Mouse (Mus musculus) kidney, postnatal 14 days (tissue): ENCODE measurements at regions not wholly inside any gene's neighbourhood (a gene's known extent, or its start where the extent isn't known, plus 50 kb on each side); places are given as distances from the start of the nearest gene placed in this dataset.

Source experiments
- DNase-seq: peaks from one replicate; pipeline ENCODE4 v3.0.0; 2022; ENCODE audit warnings: mixed read lengths

DNA sequence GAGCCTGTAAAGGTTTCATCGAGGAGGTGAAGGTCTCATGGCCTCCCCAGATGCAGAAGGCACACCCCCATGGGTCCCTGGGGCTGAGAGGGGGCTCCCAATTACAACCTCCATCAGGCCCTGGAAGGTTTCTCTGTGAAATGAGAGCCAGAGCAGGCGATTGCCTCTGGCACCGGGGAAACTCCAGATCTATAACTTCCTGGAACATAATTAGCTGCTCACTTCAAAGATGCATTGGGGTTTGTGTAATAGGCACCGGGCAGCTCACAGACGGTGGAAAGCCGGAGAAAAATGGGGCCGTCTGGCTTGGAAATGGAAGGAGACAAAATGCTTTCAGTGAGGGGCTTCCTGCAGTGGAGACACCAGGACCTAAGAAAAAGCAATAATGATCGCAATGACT, 151.2 kb upstream of the Mvb12b start:
- DNase-seq: no peak

DNA sequence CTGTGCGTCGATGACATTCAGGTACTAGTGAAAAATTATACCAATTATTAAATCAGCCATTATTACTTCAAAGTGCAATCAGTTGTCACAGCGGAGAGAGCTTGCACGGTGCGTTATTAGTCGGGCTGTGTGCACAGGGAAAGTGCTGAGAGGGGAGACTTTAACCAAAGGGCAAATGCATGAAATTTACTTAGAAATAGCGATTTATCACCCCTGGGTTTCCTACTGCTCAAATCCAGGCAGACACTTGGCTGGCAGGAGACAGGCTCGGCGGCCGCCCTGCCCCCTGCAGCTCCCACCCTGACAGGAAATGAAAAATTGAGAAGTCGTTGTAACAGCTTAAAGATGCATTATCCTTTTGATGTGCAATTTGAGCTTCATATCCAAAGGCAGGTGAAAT, 145.5 kb upstream of the Mvb12b start:
- no peak for DNase-seq

DNA sequence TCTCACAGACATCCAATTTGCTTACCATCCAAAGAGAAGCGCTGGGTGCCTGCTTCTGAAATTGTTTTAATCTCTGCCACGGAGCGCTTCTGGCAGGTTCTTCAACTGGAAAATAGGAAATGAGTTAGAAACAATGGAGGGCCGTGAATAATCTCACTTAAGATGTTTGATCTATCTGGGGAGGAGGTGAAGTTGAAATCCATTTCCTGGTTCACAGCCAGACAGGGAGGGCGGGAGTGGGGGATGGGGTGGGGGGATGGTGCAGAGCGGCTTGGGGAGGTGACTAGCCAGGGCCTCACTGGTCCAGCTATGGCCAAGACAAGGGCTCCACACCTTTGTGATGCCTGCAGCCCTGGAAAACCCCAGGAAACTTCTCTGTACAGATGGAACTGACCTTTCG, 143.7 kb upstream of the Mvb12b start:
- no peak for DNase-seq

DNA sequence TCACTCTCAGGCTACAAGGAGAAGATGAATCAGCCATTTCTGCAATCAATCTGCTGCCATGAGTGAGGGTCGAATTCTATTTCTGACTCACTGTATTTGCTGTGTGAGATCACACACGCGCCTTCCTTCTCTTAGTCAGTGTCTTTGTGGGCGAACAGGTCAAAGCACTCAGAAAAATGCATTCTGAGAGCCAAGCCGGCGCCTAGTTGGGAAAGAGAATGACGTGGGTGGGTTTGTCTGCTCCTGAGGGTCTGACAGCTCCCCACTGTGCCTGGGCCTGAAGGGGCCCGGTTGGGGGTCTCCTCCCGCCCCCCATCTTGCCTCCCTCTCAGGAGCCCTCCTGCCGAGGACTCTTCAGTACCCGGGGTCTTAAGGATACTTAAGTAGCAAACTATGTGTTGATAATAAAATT, 143.3 kb upstream of the Mvb12b start:
- peak; percentile 36 for DNase-seq

DNA sequence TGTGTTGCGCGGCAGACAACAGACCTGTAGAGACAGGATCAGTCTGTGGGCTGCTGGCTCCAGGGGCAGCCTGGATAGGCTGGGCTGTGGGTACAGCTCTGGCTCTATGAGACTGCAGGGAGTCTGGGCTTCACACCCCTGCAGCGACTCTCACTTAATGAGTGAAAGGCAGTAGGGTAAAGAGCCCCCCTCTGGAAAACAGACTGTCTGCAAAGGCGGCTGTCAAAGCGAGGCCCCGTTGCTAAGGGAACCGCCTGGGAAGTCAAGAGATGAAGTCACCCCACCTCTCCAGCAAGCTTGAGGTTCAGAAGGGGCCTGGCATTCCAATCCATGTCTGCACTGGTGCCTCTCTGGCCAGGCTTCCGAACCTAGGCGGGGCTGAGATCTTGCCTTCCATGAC, 139.7 kb upstream of the Mvb12b start:
- no peak for DNase-seq

DNA sequence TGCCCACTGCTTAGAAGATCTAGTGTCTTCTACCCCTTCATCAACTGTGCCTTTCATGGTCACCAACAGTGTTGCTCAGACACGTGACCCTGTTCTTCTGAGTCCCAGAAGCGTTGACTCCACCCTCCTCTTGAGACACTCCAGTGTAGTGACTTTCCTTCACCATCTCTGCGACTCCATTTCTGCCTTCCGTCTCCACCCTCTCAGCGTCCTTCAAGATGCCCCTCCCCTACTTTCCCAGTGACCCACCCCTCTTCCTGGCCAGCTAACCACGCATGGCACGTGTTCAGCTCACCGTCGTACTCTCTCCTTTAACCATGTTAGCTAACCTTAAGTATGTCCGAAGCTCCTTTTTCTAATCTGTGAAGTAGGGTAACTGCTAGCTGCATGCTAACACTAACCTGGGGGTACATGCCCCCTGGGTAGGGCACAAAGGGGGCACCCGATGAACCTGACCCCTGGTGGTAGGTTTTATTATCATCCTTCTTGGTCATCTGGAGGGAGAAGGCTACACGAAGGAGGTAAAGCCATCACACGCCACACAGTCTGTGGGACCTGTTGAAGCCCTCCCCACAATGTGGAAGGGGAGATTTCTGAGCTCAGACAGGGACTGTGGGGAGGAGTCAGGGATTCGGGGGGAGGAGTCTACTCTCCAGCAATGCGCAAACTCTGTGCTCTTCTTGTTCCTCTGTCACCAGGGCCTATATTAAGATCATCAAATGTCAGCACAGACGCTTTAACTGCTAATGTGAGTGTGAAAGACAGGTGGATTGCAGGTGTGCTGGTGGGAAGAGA, 139.0 kb upstream of the Mvb12b start:
- no peak for DNase-seq

DNA sequence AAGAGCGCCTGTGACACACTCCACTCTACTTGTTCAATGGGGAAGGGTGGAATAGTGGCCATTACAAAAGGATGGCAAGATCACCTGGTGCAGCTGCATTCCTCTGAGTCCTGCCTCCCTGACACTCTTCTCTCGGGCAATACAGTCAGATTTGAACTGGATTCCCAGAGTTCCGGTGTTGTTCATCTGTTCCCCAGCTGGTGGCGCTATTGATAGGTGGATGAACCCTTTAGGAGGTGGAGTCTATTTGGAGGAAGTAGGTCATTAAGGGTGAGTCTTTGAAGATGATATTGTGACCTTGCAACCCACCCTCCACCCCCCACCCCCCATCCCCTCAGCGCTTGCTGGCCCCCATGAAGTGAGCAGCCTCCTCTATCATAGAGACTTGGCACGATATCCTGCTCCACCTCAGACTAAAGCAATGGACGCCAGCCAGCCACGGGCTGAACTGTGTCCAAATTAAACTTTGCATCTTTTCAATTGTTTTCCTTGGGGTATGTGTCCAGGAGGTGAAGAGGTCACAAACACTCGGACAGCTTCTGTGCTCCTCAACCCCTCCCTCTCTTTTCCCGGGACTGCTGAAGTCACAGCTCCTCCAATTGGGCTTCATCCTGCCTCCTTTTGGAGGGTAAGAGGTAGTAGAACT, 138.1 kb upstream of the Mvb12b start:
- peak; percentile 65 for DNase-seq

DNA sequence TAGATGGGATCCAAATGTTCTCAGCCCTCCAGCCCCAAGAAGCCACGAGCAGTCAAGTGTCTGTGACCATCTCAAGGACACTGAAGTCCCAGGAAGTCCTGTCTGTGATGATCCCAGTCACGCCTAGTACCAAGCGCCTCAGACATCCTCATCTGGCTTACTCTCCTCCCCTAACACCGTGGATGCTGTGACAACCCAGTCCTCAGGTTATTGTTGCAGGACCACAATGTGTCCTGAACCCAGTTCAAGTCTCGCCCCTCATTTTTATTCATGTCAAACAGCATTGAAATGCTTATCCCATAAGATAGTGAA, 129.4 kb upstream of the Mvb12b start:
- no peak for DNase-seq

DNA sequence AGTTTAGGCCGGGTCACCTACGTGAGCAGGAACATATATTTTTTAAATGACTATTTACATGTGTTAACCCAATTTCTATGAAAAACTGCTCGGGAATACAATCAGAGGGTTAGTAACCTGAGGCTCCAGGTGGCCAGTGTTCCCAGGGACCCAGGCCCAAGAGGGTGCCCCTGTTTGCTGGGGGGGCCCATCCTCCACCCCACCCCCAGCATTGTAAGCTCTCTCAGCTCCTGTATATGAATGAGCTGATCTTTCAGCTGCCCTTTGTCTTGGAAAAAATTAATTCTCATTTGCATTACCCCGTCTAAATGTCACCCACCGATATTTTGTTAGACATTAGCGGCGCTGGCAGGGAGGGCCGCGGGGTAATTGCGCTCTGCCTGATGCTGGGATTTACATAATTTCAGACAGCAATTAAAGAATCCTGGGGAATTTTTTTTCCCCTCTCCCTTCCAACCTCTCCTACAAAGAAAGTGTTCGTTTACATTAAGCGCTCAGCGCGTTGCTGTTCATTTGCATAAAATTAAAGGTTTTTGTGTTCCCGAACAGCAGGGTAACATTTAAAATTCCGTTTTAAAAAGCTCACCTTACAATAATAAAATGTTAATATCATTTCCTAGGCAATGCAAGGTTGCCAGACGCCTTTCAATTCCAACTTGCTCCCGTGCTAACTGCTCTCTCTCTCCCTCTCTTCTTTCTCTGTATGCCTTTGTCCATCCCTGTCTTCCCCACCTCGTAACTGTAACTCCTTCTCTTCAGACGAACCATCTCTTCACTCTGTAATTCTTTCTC, 128.8 kb upstream of the Mvb12b start:
- DNase-seq: no peak

DNA sequence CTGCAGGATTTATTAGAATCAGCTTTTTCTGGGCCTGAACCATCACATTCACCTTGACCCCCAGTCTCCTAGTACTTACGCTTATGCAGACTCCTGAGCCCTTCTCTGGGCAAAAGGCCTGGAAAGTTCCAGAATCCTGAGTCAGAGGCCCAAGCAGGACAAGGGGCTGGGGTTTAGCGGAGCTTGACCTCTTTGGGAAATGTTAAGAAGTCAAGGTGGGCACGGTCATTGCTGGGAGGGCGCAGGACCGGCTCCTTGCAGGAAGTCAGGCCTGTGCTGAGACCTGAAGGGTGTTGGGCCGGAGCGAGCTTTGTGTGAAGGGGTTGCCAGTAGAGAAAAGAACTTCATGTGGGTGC, 127.9 kb upstream of the Mvb12b start:
- no peak for DNase-seq

DNA sequence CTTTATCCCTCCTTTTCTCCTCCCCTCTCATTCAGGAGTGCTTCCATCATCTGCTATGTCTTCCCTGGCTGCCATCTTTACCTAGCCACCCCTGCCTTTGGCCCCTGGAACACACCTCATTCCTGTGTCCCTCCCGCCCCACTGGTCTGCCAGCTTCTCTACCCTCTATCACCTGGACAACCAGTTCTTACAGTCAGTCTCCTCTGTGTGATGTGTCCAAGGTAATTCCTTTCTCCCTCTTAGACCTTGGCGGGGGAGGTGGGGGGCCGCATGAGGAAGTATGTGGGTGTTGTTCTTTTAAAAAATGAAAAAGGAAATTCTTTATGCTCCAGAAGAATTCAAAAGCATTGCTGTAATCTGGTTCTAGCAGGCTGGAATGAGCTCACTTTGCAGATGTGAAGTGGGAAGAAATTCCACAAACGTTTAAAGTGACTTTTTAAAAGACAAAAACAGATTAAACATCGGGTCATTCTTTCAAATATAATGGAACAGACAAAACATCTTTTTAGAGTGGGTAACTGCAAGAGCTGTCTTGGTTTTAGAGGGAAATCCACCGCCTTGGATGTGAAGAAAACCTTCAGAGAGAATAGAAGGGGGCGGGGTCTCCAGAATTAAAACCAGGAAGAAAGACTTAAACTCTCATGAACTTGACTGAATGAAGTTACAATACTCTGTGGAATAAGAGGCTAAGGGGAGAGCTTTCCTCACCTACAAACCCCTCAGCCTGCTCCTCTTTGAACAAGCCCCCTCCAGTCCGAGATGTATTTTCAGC, 127.3 kb upstream of the Mvb12b start:
- DNase-seq: no peak

DNA sequence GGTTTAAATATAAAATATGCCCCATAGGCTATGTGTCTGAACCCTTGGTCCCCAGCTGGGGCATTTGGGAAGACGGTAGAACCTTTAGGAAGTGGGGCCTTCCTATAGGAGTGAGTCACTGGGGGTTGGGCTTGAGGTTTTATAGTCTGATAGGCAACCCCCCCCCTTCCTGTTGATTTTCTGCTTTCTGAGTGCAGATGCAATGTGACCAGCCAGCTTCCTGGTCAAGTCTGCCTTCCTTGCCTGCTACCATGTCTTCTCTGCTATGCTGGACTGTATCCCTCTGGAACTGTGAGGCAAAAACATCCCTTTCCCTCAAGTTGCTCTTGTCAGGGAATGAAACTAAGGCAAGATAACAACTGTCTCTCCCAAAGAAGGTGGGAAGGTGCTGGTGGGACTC, 122.4 kb upstream of the Mvb12b start:
- no peak for DNase-seq

DNA sequence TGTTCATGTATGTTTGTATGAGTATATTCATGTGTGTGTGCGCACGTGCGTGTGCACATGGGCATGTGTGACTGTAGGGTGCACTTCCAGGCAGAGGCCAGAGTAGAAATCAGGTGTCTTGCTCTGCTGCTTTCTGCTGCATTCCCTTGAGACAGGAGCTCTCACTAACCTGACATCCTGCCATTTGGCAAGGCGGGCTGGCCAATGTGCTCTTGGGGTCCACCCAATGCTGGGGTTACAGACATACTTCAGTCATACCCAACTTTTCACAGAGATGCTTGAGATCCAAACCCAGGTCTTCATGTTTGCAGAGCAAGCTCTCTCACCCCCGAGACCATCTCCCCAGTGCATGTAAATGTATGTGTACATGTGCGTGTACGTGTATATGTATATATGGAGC, 120.2 kb upstream of the Mvb12b start:
- no peak for DNase-seq

DNA sequence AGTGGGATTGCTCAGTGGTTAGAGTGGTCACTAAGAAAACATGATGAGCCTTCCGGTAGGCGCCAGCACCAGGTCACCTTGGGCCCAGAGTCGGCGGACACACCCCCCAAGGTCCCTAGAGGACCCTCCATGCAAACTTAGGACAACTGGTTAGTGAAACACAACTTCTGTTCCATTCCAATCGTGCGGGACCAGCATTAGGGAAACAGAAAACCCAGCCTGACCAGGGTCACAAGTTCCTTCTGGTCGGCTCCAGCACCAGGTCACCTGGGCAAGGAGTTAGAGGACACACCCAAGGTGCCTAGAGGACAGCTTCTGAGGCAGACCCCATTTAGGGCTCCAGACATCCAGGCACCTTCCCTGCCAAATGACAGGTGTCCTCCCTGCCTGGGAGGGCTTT, 109.4 kb upstream of the Mvb12b start:
- DNase-seq: no peak

DNA sequence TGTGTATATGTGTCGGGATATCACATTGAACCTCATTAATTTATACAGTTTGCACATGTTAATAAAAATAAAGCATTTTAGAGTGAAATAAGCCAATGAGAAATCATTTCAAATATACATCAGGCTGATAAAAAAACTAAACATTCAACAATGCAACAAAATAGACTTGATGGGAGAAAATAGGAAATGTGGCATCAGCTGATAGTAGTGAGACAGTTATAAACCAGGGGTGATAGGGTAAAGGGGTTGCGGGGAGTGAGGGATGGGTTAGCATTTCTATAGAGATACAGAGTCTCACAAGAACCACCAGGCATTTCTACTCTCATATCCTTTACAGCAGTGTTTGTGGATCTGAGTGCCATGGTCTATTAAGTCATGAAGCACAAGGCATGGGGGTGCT, 108.6 kb upstream of the Mvb12b start:
- no peak for DNase-seq

DNA sequence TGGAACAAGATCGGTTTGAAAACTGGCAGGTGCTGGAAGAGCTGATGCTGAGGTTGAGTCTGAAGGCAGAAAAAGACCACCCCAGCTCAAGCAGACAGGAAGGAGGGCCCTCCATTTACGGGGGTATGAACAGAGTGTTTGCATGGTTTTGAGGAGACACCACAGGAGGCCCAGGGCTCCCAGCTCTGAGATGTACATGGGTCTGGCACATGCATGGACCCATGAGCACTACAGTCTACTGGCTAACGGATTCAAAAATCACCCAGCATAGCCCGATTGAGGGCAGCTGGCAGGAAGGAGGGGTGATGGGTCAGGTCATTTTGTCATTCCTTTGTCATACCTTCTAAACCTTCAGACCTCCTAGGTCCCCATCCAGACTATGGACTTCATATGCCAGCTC, 103.6 kb upstream of the Mvb12b start:
- no peak for DNase-seq

DNA sequence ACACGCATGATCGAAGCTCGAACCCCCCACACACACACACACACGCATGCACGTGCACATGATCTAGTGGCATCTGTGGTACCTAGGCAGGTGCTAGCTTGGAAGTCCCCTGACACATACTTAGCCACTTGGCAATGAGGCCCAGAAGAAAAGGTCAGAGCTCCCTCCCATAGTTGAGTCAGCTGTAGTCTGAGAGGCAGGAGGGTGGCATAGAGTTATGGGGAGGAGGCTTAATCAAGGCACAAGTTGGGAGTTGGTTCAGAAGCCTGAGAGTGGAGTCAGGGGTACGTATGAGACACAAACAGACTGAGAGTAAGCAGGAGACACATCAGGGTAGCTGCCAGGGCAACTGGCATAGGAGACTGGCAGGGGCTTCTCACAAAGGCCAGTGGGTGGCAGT, 103.0 kb upstream of the Mvb12b start:
- DNase-seq: no peak

DNA sequence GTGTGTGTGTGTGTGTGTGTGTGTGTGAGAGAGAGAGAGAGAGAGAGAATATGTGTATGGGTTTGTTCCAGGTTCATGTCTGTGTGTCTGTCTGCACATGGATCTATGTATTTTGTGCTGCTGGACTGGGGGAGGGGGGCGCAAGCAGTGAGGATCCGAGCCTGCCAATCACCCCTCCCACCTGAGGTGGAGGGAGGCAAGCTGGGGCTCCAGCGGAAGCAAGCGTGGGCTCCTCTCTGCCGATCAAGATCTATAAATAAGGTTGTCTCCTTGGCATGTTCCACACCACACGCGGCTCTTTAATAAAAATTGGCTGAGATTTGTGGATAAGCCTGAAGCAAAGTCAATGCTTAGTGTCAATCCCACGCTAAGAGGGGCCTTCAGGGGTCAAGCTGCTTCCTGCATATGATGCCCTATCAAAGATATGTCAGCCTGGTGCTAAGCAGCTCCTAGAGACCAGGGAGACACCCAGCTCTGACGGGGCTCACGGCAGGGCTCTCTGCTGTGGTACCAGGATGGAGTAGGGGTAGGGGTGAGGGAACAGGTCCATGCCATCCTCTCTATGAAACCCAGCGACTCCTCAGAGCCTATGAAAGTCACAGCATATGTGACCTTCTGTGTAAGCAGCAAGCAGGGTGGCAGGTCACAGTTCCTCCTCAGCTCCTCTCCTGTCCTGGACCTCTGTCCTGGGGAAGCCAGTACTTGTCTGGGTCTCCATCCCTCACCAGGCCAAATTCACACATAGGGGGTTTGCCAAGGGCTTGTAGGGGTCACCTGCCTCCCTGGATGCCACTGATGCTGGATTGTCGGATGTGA, 102.0 kb upstream of the Mvb12b start:
- no peak for DNase-seq

DNA sequence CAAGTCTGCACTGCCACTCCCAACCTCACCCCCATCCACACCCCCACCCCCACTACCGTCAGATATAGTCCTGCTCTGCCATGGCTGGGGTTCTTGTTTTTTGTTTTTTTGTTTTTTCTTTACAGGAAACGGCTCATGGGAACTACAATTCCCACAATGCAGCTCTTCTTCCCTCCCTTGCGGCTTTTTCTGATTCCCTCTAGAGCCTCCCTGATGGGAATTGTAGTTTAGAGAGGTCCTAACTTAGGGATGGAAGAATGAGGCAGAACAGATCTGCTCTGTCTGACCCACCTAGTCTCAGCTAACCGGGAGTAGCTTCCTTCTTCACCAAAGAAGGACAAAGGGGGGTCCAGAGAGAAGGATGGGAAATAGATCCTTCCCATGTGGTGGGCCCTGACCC, 98.7 kb upstream of the Mvb12b start:
- peak; percentile 48 for DNase-seq

DNA sequence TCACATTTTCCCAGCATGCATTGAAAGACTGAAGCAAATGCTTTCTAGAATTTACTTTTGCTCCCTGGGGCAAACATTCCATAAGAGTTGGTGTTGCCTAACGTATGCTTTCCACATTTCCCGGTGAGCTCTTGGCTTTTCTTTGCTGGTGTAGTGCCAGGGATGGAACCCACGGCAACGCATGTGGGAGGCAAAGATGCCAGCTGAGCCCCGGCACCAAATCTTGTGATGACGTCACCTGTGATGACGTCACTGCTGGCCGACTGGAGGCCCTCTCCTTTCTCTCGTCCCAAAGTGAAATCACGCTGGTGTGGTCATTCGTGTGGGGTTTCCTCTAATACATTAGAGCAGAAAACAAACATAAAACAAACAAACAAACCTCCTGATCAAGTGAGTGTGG, 97.6 kb upstream of the Mvb12b start:
- DNase-seq: no peak

DNA sequence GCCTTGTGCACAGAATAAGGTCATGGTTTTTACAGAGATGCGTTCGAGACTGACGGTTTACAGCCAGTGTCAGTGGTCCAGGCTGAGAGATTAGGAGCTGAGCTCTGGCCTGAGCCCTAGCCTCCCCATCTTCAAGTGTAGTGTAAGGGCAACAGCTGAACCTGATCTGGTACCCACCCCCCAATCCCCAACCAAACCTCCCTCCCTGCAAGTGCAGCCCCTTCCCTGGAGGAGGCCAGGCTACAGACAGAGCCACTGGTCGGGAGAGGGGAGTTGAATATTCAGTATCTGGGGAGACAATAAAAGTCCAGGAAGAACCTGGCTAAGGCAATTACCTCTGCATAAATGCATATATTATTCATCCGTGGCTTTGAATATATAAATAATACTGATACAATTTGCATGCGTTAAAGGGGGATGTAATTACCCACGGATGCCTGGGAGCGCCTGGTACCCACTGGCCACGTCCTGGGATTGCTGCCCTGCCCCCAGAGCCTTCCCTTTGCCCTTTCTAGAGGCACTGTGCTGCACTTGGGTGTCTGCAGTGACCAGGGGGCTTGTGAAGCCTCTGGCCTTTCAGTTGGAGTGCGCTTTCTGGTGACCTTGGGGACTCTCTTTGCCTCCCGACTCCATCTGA, 95.5 kb upstream of the Mvb12b start:
- no peak for DNase-seq

DNA sequence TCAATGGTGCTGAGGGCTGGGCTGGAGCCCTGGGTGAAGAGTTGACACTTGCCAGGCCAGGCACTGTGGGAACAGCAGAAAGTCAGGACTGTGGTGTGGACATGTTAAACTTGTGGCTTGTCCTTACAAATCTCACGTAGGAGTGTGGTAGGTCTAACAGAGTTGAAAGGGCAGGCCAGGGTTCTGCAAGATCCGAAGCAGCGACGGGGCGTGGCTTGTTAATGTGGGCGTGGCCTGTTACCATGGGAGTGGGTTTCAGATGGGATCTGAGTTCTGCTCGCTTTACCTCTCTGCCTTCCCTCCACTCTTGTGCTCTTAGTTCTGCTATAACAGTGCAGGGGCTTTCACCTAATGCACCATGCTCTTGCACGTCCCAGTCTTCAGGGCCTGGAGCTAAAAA, 94.2 kb upstream of the Mvb12b start:
- no peak for DNase-seq
